Mouse (Mus musculus) neural tube, embryonic 11.5 days (tissue): ENCODE results near the gene Rae1. TPM values are rescaled to one million over a fixed set of nuclear protein-coding genes. Genes with fewer than 3 reads are reported as not detected.

Experiments used
- ATAC-seq: fragments of 200-750 bp; cut with Nextera tagmentation; 2 replicates; pipeline ENCODE4 v1.8.0; 2017; ENCODE audit warnings: moderate number of reproducible peaks, mild to moderate bottlenecking, moderate TSS enrichment, moderate library complexity; ENCODE audit not compliant: insufficient read depth, low FRiP score, low TSS enrichment
- DNase-seq: peaks from one replicate; pipeline ENCODE4 v3.0.0-alpha.2; 2015; ENCODE audit warnings: low spot score
- H3K27ac ChIP-seq: fragments of 300-500 bp; sonication (generic); 2 replicates; pipeline ENCODE4 v1.5.1; 2014; ENCODE audit warnings: low read depth, mild to moderate bottlenecking, low read length
- H3K27me3 ChIP-seq: fragments of 300-500 bp; sonication (generic); 2 replicates; pipeline ENCODE4 v1.6.1; 2014; ENCODE audit warnings: mild to moderate bottlenecking, low read length, mixed read lengths; ENCODE audit not compliant: control insufficient read depth, insufficient read depth
- H3K36me3 ChIP-seq: fragments of 300-500 bp; sonication (generic); 2 replicates; pipeline ENCODE4 v1.6.1; 2014; ENCODE audit warnings: mild to moderate bottlenecking, low read length, moderate library complexity, mixed read lengths; ENCODE audit not compliant: control insufficient read depth, insufficient read depth
- H3K4me1 ChIP-seq: fragments of 300-500 bp; sonication (generic); 2 replicates; pipeline ENCODE4 v1.6.1; 2014; ENCODE audit warnings: low read length, mixed read lengths; ENCODE audit not compliant: control insufficient read depth, insufficient read depth
- H3K4me2 ChIP-seq: fragments of 300-500 bp; sonication (generic); 2 replicates; pipeline ENCODE4 v1.6.1; 2014; ENCODE audit warnings: low read depth, mild to moderate bottlenecking, moderate library complexity
- H3K4me3 ChIP-seq: fragments of 300-500 bp; sonication (generic); 2 replicates; pipeline ENCODE4 v1.5.1; 2014; ENCODE audit warnings: low read depth, low read length
- H3K9ac ChIP-seq: fragments of 300-500 bp; sonication (generic); 2 replicates; pipeline ENCODE4 v1.6.1; 2014; ENCODE audit warnings: mild to moderate bottlenecking, low read length
- H3K9me3 ChIP-seq: fragments of 300-500 bp; sonication (generic); 2 replicates; pipeline ENCODE4 v1.6.1; 2016; ENCODE audit warnings: low read length; ENCODE audit not compliant: control insufficient read depth
- WGBS: fragments of 180-500 bp; shearing (Covaris S2); extraction: QIAGEN DNeasy Blood & Tissue Kit; methylation state at CpG from one replicate; pipeline ENCODE4 v1.1.7; 2014; 5-methylcytosine and 5-hydroxymethylcytosine counted together
- polyA plus RNA-seq: library from polyadenylated mRNA; unstranded; fragments of >200 nt; fragmentation: Nextera tagmentation; extraction: Ambion mirVana; gene quantifications from 2 replicates; pipeline ENCODE4 v1.2.1, GENCODE M21; 2014

The Rae1 gene
- polyA plus RNA-seq, 1 experiment from 2014 or later: 137 TPM

- Histone ChIP-seq H3K27me3 (no peaks in the 10 kb centered on the region), H3K36me3 (peaks cover 12% of the 10 kb centered on the region), H3K4me1 (no peaks in the 10 kb centered on the region), H3K4me2 (no peak overlapping the region), H3K4me3 (no peak overlapping the region), H3K27ac (no peak overlapping the region), H3K9me3 (no peaks in the 10 kb centered on the region), H3K9ac (no peak overlapping the region)
- DNase-seq (no peak), ATAC-seq (no peak)
- WGBS: 86% methylated on average over 5 of the region's 5 CpGs
These were observed 36.1 kb downstream of the Rae1 start for GRCm38 (mm10) chr2:173036055-173036454.

GRCm38 (mm10) chr2:173036611-173037010, 36.7 kb downstream of the Rae1 start:
- peaks cover 10% of the 10 kb centered on the region for H3K36me3 ChIP-seq
- no peaks in the 10 kb centered on the region for H3K9me3 ChIP-seq
- H3K27ac ChIP-seq: no peak overlapping the region
- ATAC-seq (no peak), DNase-seq (no peak)
- no peaks in the 10 kb centered on the region for H3K4me1 ChIP-seq
- H3K9ac ChIP-seq: no peak overlapping the region
- H3K4me3 ChIP-seq: no peak overlapping the region
- H3K4me2 ChIP-seq: no peak overlapping the region
- H3K27me3 ChIP-seq: no peaks in the 10 kb centered on the region
- 56% methylated on average over 4 of the region's 4 CpGs for WGBS

GRCm38 (mm10) chr2:173037347-173037746, 37.4 kb downstream of the Rae1 start:
- DNase-seq: no peak
- no peaks in the 10 kb centered on the region for H3K4me1 ChIP-seq
- no peaks in the 10 kb centered on the region for H3K27me3 ChIP-seq
- WGBS: 84% methylated on average over 5 of the region's 5 CpGs
- no peak overlapping the region for H3K4me2 ChIP-seq
- H3K9ac ChIP-seq: no peak overlapping the region
- H3K9me3 ChIP-seq: no peaks in the 10 kb centered on the region
- no peak for ATAC-seq
- H3K27ac ChIP-seq: no peak overlapping the region
- no peak overlapping the region for H3K4me3 ChIP-seq
- peaks cover 8% of the 10 kb centered on the region for H3K36me3 ChIP-seq

GRCm38 (mm10) chr2:173037827-173038607, 38.1 kb downstream of the Rae1 start:
- peaks cover 8% of the 10 kb centered on the region for H3K36me3 ChIP-seq
- H3K4me1 ChIP-seq: no peaks in the 10 kb centered on the region
- no peak overlapping the region for H3K9ac ChIP-seq
- H3K4me3 ChIP-seq: no peak overlapping the region
- no peaks in the 10 kb centered on the region for H3K27me3 ChIP-seq
- ATAC-seq (no peak), DNase-seq (no peak)
- H3K4me2 ChIP-seq: no peak overlapping the region
- no peak overlapping the region for H3K27ac ChIP-seq
- 81% methylated on average over 7 of the region's 7 CpGs for WGBS
- no peaks in the 10 kb centered on the region for H3K9me3 ChIP-seq

GRCm38 (mm10) chr2:173039041-173039440, 39.1 kb downstream of the Rae1 start:
- H3K4me1 ChIP-seq: no peaks in the 10 kb centered on the region
- ATAC-seq: no peak
- H3K9ac ChIP-seq: no peak overlapping the region
- no peaks in the 10 kb centered on the region for H3K27me3 ChIP-seq
- H3K36me3 ChIP-seq: peaks cover 6% of the 10 kb centered on the region
- DNase-seq: no peak
- H3K27ac ChIP-seq: no peak overlapping the region
- H3K4me3 ChIP-seq: no peak overlapping the region
- H3K9me3 ChIP-seq: no peaks in the 10 kb centered on the region
- no peak overlapping the region for H3K4me2 ChIP-seq
- 94% methylated on average over 4 of the region's 4 CpGs for WGBS

- H3K36me3 ChIP-seq: no peaks in the 10 kb centered on the region
- no peak overlapping the region for H3K4me3 ChIP-seq
- no peak overlapping the region for H3K27ac ChIP-seq
- ATAC-seq (no peak), DNase-seq (no peak)
- H3K27me3 ChIP-seq: no peaks in the 10 kb centered on the region
- no peak overlapping the region for H3K9ac ChIP-seq
- no peaks in the 10 kb centered on the region for H3K4me1 ChIP-seq
- WGBS: 83% methylated on average over 3 of the region's 3 CpGs
- H3K4me2 ChIP-seq: no peak overlapping the region
- H3K9me3 ChIP-seq: no peaks in the 10 kb centered on the region
These were observed 40.9 kb downstream of the Rae1 start for GRCm38 (mm10) chr2:173040803-173041202.

GRCm38 (mm10) chr2:173041242-173041641, 41.3 kb downstream of the Rae1 start:
- 59% methylated on average over 5 of the region's 5 CpGs for WGBS
- DNase-seq (no peak), ATAC-seq (no peak)
- Histone ChIP-seq H3K4me3 (no peak overlapping the region), H3K9ac (no peak overlapping the region), H3K36me3 (no peaks in the 10 kb centered on the region), H3K4me1 (no peaks in the 10 kb centered on the region), H3K27me3 (no peaks in the 10 kb centered on the region), H3K4me2 (no peak overlapping the region), H3K27ac (no peak overlapping the region), H3K9me3 (no peaks in the 10 kb centered on the region)

- H3K9me3 ChIP-seq: no peaks in the 10 kb centered on the region
- H3K36me3 ChIP-seq: no peaks in the 10 kb centered on the region
- H3K4me3 ChIP-seq: no peak overlapping the region
- no peaks in the 10 kb centered on the region for H3K27me3 ChIP-seq
- WGBS: 85% methylated on average over 1 of the region's 1 CpGs
- DNase-seq (no peak), ATAC-seq (no peak)
- no peak overlapping the region for H3K9ac ChIP-seq
- no peak overlapping the region for H3K27ac ChIP-seq
- H3K4me1 ChIP-seq: no peaks in the 10 kb centered on the region
- no peak overlapping the region for H3K4me2 ChIP-seq
These were observed 42.0 kb downstream of the Rae1 start for GRCm38 (mm10) chr2:173041893-173042292.

- Histone ChIP-seq H3K27me3 (no peaks in the 10 kb centered on the region), H3K4me2 (no peak overlapping the region), H3K9me3 (no peaks in the 10 kb centered on the region), H3K4me1 (no peaks in the 10 kb centered on the region), H3K4me3 (no peak overlapping the region), H3K9ac (no peak overlapping the region), H3K36me3 (no peaks in the 10 kb centered on the region), H3K27ac (no peak overlapping the region)
- 69% methylated on average over 11 of the region's 11 CpGs for WGBS
- no peak for DNase-seq
- no peak for ATAC-seq
These were observed 42.7 kb downstream of the Rae1 start for GRCm38 (mm10) chr2:173042504-173043162.
